Mouse (Mus musculus) Patski (cell line): Measurements from ENCODE around the gene Bank1. TPM values are rescaled to one million over a fixed set of nuclear protein-coding genes. Genes with fewer than 3 reads are reported as not detected.

Experiments
- ATAC-seq: fragments of 100-300 bp; one replicate; pipeline ENCODE4 v1.8.0; 2021
- CTCF ChIA-PET: fragments of 350-600 bp; sonication (Branson Sonifier 250); formaldehyde crosslinking; loops from one replicate; lab custom pipeline; 2022; ENCODE audit warnings: inconsistent platforms; lab: Charles Lee
- POLR2A ChIA-PET: fragments of 350-600 bp; sonication (Branson Sonifier 250); formaldehyde crosslinking; loops from one replicate; lab custom pipeline; 2022; ENCODE audit warnings: antibody characterized with exemption, inconsistent platforms; lab: Charles Lee
- DNase-seq: peaks from one replicate; pipeline ENCODE4 v3.0.0-alpha.2; 2011; ENCODE audit warnings: low read depth, low spot score
- H3K27me3 ChIP-seq: fragments of 371-371 bp; one replicate; pipeline ENCODE4 v1.5.1; 2021
- CTCF ChIP-seq: fragments of 100-300 bp; IDR thresholded peaks from one replicate; pipeline ENCODE4 v1.5.1; 2021
- in situ Hi-C: fragments of 300-500 bp; cut with MboI; formaldehyde crosslinking; loops from 3 replicates; pipeline ENCODE4 v1.11.1; 2018; ENCODE audit warnings: low pct_unique_long_range_greater_than_20kb, mixed read lengths
- polyA plus RNA-seq: library from polyadenylated mRNA; unstranded; gene quantifications from one replicate; pipeline ENCODE4 v1.2.3, GENCODE M21; 2021

The Bank1 gene
- polyA plus RNA-seq, result 0.28 TPM

DNA sequence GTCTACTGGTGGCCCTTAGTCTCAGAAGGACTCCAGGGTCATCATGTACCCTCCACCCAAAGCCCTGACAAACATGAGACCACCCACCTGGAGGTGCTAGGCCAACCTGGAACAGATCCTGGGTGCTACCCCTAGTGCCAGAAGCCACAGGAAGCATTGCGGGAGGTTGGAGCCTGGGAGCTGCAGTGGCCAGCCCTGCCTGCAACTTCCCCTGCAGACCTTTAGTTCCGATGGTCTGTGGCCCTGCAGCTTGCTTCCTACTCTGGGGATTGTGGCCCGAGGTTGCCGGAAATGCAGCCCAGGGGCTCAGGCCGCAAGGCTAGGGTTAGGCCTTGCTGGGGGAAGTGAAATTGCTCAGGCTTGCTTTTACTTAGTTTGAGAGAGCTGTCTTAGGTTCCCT lies at the start of gene Bank1:
Bank1 (minus strand) TSS at position 284 of the 400 bp plus-strand sequence.
- no peaks in the 10 kb centered on the region for H3K27me3 ChIP-seq
- POLR2A ChIA-PET, result interaction anchor here (0.7 kb wide), 1 partner anchor 9 kb away, joined by 3 read pairs; no protein-coding TSS in a partner anchor
- in situ Hi-C loops, result no loop called here
- no peak for TF ChIP-seq CTCF
- DNase-seq (no peak), ATAC-seq (no peak)
- CTCF ChIA-PET, result interaction anchor here (1.4 kb wide), 1 partner anchor 25 kb away, joined by 3 read pairs; no protein-coding TSS in a partner anchor

DNA sequence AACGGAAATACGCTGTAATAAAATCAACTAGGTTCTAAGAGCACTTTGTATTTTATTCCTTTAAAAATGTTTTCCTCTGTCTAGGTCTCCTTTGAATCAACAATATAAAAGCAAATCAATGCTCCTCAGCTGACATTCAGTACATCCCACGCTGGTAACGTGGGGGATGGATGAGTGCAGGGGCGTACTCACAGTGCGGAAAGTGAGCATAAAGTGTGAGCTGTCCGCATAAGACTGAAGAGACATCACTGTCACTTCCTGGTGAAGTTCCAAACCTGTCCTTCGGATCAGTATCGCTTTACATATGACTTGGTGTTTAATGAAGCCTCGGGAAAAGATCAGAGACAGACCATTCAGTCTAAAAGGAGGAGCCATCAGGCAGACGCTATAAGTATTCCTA lies 44.0 kb upstream of the Bank1 start:
- in situ Hi-C loops, result no loop called here
- H3K27me3 ChIP-seq, result no peaks in the 10 kb centered on the region
- TF ChIP-seq CTCF, result no peak
- ChIA-PET POLR2A (no interaction called here), CTCF (interaction anchor here (0.9 kb wide), 1 partner anchor 9 kb away, joined by 3 read pairs; no protein-coding TSS in a partner anchor)
- ATAC-seq, result no peak
- DNase-seq, result no peak

DNA sequence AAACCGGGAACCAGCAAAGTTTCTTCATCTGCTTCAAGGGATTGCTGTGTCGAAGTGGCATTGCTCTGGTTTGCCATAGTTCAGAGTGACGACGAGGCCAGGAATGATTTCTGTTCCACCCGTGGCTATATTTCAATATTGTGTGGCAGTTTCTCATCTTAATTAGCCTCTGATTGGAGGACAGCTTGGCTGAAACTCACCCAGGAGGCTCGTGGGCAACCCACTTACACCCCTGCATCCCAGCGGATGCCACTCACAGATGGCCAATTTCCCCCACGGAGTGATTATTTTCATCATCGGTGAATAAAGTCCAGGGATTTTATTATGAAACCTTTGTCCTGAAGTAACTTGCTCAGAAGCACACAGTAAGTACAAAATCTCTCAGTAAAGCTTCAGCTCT lies 43.6 kb upstream of the Bank1 start:
- no peaks in the 10 kb centered on the region for H3K27me3 ChIP-seq
- DNase-seq, result no peak
- no peak for ATAC-seq
- ChIA-PET CTCF (interaction anchor here (0.9 kb wide), 1 partner anchor 9 kb away, joined by 3 read pairs; no protein-coding TSS in a partner anchor), POLR2A (no interaction called here)
- in situ Hi-C loops, result no loop called here
- no peak for TF ChIP-seq CTCF

DNA sequence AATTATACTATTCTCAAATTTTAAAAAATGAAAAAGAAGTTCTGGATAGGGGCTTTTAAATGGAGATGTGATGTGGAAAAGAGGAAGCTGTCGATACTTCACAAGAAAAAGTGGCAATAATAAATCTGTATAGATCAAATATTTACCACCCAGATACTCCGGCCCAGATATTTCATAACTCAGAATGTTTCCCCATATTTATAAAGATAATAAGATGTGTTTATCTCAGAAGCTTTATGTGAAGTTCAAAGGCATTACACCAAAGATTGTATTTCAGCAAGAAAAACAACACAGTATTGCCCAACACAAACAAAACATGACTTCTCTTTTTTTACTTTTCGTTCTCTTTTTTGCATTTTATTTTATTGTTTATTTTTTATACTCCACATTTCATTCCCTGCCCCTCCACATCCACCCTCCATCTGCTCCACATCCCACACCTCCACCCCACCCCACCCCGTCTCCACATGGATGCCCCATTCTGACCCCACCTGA lies 42.7 kb upstream of the Bank1 start:
- ChIA-PET POLR2A (no interaction called here), CTCF (no interaction called here)
- no peaks in the 10 kb centered on the region for H3K27me3 ChIP-seq
- no peak for TF ChIP-seq CTCF
- DNase-seq, result no peak
- no peak for ATAC-seq
- in situ Hi-C loops, result no loop called here

DNA sequence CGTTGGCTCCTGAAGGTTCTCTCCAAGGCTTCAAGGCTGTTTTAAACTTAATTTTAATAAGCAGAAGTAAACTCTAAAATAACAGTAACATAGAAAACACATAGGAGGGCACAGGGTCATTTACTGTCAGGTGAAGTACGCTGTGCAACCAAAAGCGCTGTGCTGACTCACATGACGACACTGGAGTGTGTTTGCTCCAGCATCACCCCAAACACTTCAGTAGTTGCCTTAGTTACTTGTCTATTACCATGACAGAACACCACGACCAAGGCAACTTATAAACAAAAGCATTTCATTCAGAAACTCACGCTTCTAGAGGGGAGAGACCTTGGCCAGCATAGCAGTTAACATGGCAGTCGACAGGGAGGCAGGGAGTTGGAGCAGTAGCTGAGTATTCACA lies 23.8 kb upstream of the Bank1 start:
- CTCF ChIA-PET, result no interaction called here

DNA sequence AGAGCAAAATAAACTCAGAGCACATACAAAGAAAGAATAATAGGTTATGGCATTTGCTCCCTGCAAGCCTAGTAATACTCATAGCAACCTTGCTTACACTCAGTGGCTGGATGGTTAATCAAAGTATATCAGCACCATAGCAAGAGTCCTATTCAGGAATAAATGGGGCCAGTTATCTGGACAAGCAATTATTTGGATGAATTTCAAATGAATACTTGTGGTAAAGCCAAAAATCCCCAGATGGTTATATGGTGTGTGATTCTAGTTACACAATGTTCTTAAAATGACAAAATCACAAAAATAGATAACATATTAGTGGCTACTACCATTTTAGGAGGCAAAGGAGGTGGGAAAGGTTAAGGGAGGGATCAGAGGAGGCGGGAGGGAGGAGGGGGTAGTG lies 22.7 kb upstream of the Bank1 start:
- peak; percentile 45 for ATAC-seq
- no peaks in the 10 kb centered on the region for H3K27me3 ChIP-seq
- TF ChIP-seq CTCF, result no peak
- DNase-seq, result peak; percentile 59
- ChIA-PET CTCF (interaction anchor here (0.7 kb wide), 1 partner anchor 11 kb away, joined by 3 read pairs; no protein-coding TSS in a partner anchor), POLR2A (interaction anchor here (0.7 kb wide), 1 partner anchor 9 kb away, joined by 3 read pairs; no protein-coding TSS in a partner anchor)
- in situ Hi-C loops, result no loop called here

More for the DNA sequence above, 23.8 kb upstream of the Bank1 start:
- H3K27me3 ChIP-seq, result no peaks in the 10 kb centered on the region
- in situ Hi-C loops, result no loop called here
- DNase-seq, result no peak
- no peak for TF ChIP-seq CTCF
- POLR2A ChIA-PET, result no interaction called here
- ATAC-seq, result no peak

DNA sequence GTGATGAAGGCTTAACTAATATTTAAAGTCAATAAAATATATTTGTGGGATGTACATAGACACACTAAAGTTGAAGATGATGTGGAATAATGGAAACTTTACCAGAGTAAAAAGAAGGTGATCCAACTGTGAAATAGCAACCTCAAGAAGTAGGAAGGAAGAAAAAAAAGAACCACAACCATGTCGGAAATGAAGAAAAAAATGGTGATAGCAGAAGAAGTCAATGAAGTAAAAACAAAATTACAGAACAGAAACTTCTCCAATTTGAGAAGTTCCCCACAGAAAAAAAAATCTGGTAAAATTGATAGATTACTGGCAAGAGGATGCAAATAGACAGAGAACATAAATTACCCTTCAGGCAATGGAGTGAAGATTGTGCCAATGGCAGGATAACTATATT lies 21.4 kb upstream of the Bank1 start:
- no peaks in the 10 kb centered on the region for H3K27me3 ChIP-seq
- ATAC-seq (no peak), DNase-seq (no peak)
- no peak for TF ChIP-seq CTCF
- ChIA-PET CTCF (no interaction called here), POLR2A (no interaction called here)
- in situ Hi-C loops, result no loop called here

DNA sequence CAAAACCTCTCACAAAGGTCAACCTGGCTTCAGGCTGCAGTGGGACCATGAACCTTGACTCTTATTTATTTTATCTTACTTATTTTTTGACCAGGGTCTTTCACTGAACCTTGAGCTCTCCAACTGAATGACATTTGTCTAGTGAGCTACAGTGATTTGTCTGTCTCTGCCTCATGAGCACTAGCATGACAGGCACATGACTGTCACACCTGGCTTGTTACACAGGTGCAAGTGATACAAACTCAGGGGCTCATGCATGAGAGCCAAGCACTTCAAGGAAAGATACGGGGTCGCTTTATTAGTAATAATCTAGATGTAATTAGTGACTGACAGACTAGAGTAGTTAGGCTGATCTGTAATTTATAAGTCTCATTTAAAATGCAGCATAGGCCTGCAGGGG lies 16.0 kb upstream of the Bank1 start:
- DNase-seq (no peak), ATAC-seq (no peak)
- POLR2A ChIA-PET, result no interaction called here
- no peaks in the 10 kb centered on the region for H3K27me3 ChIP-seq
- TF ChIP-seq CTCF, result no peak
- CTCF ChIA-PET, result interaction anchor here (1.4 kb wide), 1 partner anchor 12 kb away, joined by 4 read pairs; no protein-coding TSS in a partner anchor
- in situ Hi-C loops, result no loop called here

DNA sequence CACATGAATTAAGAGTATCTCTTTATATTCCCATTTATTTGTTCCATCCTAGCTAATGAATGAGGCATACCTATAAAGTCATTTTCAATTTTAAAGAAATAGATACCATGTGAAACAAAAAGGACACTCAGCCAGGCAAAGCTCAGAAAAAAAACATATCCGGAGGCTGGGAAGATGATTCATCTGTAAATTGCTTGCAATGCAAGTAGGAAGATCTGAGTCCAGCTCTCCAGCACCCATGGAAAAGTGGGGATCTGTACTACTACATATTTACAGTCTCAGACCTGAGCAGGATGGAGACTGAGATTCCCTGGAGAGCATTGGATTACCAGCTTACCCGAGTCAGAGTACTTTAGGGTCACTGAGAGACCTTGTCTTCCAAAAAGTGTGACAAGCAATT lies 14.0 kb upstream of the Bank1 start:
- DNase-seq (no peak), ATAC-seq (no peak)
- H3K27me3 ChIP-seq, result no peaks in the 10 kb centered on the region
- in situ Hi-C loops, result no loop called here
- no peak for TF ChIP-seq CTCF
- POLR2A ChIA-PET, result interaction anchor here (0.6 to 1.1 kb wide), 2 partner anchors 9 to 352 kb away, joined by 3 read pairs; no protein-coding TSS in a partner anchor
- CTCF ChIA-PET, result interaction anchor here (1.0 to 2.1 kb wide), 4 partner anchors 10 to 27 kb away, joined by 3 to 4 read pairs (median 4); no protein-coding TSS in a partner anchor

DNA sequence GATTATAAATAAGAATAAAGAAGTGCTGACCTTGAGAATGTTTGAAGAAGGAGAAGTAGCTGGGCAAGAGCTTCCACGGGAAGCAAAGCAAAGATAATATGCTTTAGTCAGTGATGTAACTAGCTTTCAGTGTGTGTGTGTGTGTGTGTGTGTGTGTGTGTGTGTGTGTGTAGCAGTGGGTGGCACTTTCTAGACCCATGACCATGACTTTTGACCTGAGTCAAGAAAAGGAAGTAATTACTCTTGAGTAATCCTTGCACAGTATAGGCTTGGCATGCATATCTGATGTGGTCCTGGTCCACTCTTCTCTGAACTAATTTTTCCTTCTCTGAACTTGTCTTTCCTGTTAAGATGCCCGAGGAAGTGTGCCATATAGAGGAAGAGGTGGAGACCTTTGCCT lies 5.3 kb upstream of the Bank1 start:
- TF ChIP-seq CTCF, result no peak
- POLR2A ChIA-PET, result no interaction called here
- ATAC-seq (no peak), DNase-seq (no peak)
- H3K27me3 ChIP-seq, result no peaks in the 10 kb centered on the region
- CTCF ChIA-PET, result no interaction called here
- in situ Hi-C loops, result no loop called here

DNA sequence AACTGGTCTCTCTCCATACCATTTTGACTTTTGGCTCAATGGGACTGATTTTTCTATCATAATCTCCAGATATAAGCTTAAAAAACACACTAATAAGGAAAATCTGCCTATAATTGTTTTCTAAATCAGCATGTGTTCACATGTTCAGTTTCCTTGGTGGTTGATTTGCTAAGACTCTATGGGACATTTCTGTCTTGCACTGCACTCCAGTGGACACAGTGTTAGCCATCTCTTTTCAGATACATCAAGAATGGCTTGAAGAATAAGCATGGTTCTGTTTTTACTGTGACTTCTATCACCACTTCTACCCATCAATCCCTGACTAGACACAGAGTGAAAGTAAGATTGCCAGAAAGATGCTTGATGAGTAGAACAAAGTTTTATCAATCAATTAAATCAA lies 4.2 kb upstream of the Bank1 start:
- TF ChIP-seq CTCF, result peak; percentile 15
- DNase-seq (no peak), ATAC-seq (no peak)
- CTCF ChIA-PET, result interaction anchor here (1.0 to 1.1 kb wide), 2 partner anchors 9 to 12 kb away, joined by 4 read pairs; no protein-coding TSS in a partner anchor
- no peaks in the 10 kb centered on the region for H3K27me3 ChIP-seq
- in situ Hi-C loops, result no loop called here
- POLR2A ChIA-PET, result interaction anchor here (0.6 kb wide), 1 partner anchor 342 kb away, joined by 3 read pairs; no protein-coding TSS in a partner anchor
